Mouse (Mus musculus): ENCODE results near the gene Hist1h2bj. TPM values are rescaled to one million over a fixed set of nuclear protein-coding genes. Genes with fewer than 3 reads are reported as not detected.
A peak's percentile ranks its signal among the peaks of the same experiment; 100 is the strongest.

The Hist1h2bj gene
- polyA plus RNA-seq, 1 experiment from 2014 or later: 14.7 TPM

DNA sequence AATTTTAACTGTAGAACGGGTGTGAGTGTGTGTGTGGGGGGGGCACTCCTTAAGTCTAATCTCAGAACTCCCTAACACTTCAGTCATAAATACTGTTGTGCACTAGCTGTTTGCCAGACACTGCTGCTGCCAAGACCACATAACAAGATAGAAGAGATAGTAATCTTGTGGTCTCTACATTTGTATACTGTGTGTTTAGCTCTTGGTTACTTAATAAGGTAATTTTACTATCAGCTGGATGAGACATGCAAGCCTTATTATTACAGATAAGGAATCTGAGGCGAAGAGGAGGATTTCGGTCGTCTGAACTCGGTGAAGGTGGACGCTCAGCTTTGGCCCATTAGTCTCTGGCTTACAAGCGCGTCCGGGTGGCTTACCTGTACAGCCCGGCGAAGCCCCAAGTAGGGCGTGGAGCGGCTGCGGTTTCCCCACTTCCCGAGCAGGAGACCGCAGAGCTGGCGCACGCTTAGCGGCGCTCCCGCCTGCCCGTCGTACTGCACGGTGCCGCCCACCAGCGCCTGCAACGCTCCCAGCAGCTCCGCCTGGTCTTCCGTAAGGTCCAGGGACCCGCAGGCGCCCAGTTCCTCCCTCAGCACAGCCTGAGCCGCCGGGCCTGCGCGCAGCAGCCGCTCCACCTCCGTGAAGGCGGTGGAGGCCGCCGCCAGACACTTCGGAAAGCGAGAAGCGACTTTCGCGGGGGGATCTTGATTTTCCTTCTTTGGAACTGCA lies 37.2 kb upstream of the Hist1h2bj start:
- Histone ChIP-seq H3K4me1 (peaks cover 20% of the 10 kb centered on the region), H3K36me3 (no peaks in the 10 kb centered on the region), H3K9me3 (replicated peaks) (no peaks in the 10 kb centered on the region), H3K27ac (replicated peaks) (no peak overlapping the region), H3K4me3 (peak overlapping the region; percentile 65), H3K27me3 (ENCODE audit: low read depth, poor library complexity, severe bottlenecking) (peaks cover 100% of the 10 kb centered on the region)
- DNase-seq (ENCODE audit: low spot score): peak; percentile 64
- under 1% methylated on average over 45 of the region's 45 CpGs for WGBS

DNA sequence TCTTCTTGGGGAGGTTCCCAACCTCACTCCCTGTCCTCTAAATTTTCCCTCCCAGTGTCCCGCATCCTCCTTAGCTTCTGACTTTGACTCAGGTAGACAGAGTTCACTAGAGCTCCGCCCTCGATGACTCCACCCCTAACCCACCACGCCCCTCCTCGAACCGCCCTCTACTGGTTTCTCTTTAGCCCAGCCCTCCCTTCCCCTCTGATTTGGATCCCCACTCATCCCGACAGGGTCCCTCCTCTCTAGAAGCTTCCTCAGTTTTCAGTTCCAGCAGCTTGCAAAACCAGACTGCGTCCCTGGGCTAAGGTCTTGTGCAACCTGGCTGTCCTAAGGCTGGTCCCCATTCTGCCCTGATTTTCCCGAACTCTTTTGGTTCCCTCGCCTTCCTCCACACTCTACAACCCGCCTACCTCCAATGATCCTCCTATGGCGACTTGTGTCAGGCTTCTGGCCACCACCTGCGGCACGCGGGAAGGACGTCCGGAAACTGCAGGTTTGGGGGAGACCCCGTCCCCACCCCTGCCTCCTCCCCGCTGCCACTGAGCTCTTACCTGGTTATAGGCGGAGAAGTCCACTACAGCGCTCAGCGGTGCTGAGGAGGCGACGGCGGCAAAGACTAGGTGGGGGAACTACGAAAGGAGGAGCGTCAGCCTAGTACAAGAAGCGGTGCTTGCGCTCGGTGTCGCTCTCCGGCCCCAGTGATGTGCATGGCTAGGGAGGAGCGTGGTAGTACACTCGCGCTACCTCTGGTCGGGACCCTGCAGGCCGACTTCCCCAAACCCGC lies 36.5 kb upstream of the Hist1h2bj start:
- WGBS: under 1% methylated on average over 38 of the region's 38 CpGs
- H3K4me3 ChIP-seq: peak overlapping the region; percentile 65
- H3K36me3 ChIP-seq: no peaks in the 10 kb centered on the region
- DNase-seq (ENCODE audit: low spot score): peak; percentile 67
- H3K9me3 ChIP-seq (replicated peaks): no peaks in the 10 kb centered on the region
- no peak overlapping the region for H3K27ac ChIP-seq (replicated peaks)
- peaks cover 20% of the 10 kb centered on the region for H3K4me1 ChIP-seq
- peaks cover 100% of the 10 kb centered on the region for H3K27me3 ChIP-seq (ENCODE audit: low read depth, poor library complexity, severe bottlenecking)

DNA sequence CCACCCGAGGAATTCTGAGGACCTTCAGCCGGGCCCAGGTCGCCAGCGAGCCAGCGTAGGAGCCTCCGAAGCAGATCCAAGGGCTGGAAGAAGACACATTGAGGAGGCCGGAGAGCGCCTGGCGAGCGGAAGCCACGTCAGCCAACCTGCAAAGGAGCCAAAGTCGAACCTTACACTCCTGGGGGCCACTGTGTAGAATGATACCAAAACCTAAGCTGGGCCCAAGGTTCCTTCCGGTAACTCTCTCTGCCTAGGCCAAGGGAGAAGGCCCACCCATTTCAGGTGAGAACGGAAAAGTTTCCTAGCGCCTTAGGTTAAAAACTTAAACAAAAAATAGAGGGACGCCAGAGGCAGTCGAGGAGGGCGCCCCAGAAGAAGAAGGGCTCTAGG lies 35.9 kb upstream of the Hist1h2bj start:
- Histone ChIP-seq H3K27me3 (ENCODE audit: low read depth, poor library complexity, severe bottlenecking) (peaks cover 100% of the 10 kb centered on the region), H3K4me1 (peaks cover 20% of the 10 kb centered on the region), H3K27ac (replicated peaks) (no peak overlapping the region), H3K4me3 (peak overlapping the region; percentile 65), H3K36me3 (no peaks in the 10 kb centered on the region), H3K9me3 (replicated peaks) (no peaks in the 10 kb centered on the region)
- 2% methylated on average over 18 of the region's 18 CpGs for WGBS
- DNase-seq (ENCODE audit: low spot score): no peak

DNA sequence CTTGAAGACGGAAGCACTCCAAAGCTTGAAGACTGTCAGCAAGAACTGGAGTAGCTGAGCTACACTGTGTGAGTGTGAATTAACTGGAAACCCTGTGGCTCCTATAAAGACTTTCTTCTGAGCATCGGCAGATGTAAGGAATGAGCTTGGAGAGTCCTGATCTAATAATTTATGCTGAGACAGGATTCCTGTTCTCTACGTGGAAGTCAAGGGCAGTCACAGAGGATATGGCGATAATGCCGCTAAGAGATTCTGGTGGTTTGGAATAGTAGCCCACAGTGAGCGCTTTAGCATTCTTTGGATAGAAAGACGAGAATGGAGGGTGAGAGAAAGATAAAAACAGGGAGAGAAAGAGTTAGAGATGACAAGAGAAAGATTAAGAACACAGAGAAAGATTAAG lies 35.1 kb upstream of the Hist1h2bj start:
- Histone ChIP-seq H3K36me3 (no peaks in the 10 kb centered on the region), H3K4me1 (peaks cover 20% of the 10 kb centered on the region), H3K27ac (replicated peaks) (no peak overlapping the region), H3K9me3 (replicated peaks) (no peaks in the 10 kb centered on the region), H3K27me3 (ENCODE audit: low read depth, poor library complexity, severe bottlenecking) (peaks cover 100% of the 10 kb centered on the region), H3K4me3 (no peak overlapping the region)
- no peak for DNase-seq (ENCODE audit: low spot score)
- 51% methylated on average over 7 of the region's 7 CpGs for WGBS

DNA sequence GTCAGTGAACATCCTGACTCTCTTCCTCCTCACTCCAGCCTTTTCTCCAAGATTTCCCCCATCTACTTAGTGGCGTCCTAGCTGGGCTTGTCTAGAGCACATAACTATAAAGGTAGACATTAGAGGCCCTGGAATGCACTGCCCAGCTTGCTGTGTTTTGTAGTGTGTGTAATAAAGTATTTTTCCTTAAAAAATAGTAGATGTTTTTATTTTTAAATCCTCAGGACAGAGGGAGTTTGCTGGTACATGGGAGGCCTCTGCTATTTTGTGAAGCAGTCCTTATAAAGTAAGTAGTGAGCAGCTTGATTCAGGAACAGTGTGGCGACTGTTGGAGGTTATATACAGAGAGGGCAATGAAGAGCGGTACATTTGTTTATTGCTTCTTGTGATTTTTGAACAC lies 34.3 kb upstream of the Hist1h2bj start:
- Histone ChIP-seq H3K4me3 (no peak overlapping the region), H3K27me3 (ENCODE audit: low read depth, poor library complexity, severe bottlenecking) (peaks cover 100% of the 10 kb centered on the region), H3K27ac (replicated peaks) (no peak overlapping the region), H3K4me1 (peaks cover 22% of the 10 kb centered on the region), H3K36me3 (no peaks in the 10 kb centered on the region), H3K9me3 (replicated peaks) (no peaks in the 10 kb centered on the region)
- WGBS: 72% methylated on average over 3 of the region's 3 CpGs
- no peak for DNase-seq (ENCODE audit: low spot score)

DNA sequence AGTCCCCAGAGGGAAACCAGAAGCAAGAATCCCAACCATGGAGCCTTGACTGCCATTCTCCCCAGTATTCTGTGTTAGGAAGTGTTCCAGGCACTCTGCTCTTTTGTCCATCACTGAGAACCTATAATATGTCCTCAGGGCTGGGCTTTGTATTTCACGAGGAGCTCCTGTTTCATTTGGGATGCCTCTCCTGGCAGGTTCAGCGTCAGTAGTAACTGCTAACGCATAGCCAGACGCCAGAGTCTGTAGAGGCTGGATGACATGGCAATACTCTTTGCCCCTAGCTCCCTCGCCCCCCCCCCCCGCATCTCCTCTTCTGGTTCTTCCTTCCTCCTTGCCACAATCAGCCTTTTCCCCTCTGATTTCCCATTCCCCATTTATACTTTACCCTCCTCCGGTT lies 33.4 kb upstream of the Hist1h2bj start, which contains the start of gene Prss16:
Gene Prss16 (minus strand): TSS at position 101 of the 400 bp plus-strand sequence.
- no peak within 1 kb of the TSS for H3K4me3 ChIP-seq
- H3K4me1 ChIP-seq: peaks cover 31% of the 10 kb centered on the region
- H3K27ac ChIP-seq (replicated peaks): no peak within 1 kb of the TSS
- no peak for DNase-seq (ENCODE audit: low spot score)
- H3K36me3 ChIP-seq: no peaks in the 10 kb centered on the region
- H3K9me3 ChIP-seq (replicated peaks): no peaks in the 10 kb centered on the region
- 32% methylated on average over 5 of the region's 7 CpGs for WGBS
- peaks cover 100% of the 10 kb centered on the region for H3K27me3 ChIP-seq (ENCODE audit: low read depth, poor library complexity, severe bottlenecking)

DNA sequence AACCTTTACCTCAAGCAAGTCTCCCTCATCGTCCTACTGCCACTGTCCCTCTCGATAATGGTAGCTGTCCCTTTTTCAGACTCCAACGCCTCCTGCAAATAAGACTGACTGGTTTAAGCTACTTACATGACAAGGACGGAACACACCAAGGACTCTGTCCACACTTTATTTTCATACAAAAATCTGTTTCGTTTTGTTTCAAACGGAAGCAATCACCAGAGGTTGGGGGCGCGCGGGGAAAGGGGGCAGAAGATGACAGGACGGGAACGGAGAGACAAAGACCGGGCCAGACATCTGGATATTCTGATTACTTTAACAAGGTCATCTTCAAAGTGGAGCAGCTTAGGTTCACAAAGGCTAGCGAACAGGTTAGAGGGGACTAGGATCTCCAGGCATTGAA lies 29.3 kb upstream of the Hist1h2bj start:
- 0 out of 2 replicates have a peak, but pooled peaks cover 2% of the 10 kb centered on the region for H3K9me3 ChIP-seq (replicated peaks)
- peak overlapping the region; percentile 36 for H3K4me3 ChIP-seq
- 19% methylated on average over 13 of the region's 13 CpGs for WGBS
- no peak for DNase-seq (ENCODE audit: low spot score)
- H3K27ac ChIP-seq (replicated peaks): no peak overlapping the region
- peaks cover 91% of the 10 kb centered on the region for H3K27me3 ChIP-seq (ENCODE audit: low read depth, poor library complexity, severe bottlenecking)
- H3K4me1 ChIP-seq: peaks cover 13% of the 10 kb centered on the region
- H3K36me3 ChIP-seq: no peaks in the 10 kb centered on the region

DNA sequence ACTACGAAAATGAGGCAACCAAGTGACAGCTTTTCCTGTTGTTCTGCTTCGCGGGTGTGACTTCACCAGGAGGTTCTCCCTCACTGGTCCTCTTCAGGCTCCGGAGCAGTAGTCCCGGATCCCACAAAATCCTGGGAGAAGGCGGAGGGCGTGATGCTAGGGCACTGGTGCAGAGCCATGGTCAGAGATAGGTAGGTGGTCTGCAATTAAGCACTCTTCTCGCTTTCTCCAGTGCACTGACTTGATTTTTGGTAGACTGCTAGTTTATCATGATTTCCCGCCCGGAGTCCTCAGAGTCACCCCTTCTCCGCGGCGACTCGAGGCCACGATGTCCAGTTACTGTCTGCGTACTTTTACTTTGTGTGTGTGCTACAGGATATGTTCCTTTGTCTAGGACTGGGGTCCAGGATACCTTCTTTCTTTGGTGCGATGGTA lies 28.6 kb upstream of the Hist1h2bj start:
- H3K4me1 ChIP-seq: peaks cover 13% of the 10 kb centered on the region
- DNase-seq (ENCODE audit: low spot score): no peak
- H3K36me3 ChIP-seq: no peaks in the 10 kb centered on the region
- peaks cover 91% of the 10 kb centered on the region for H3K27me3 ChIP-seq (ENCODE audit: low read depth, poor library complexity, severe bottlenecking)
- H3K27ac ChIP-seq (replicated peaks): no peak overlapping the region
- WGBS: 17% methylated on average over 17 of the region's 17 CpGs
- H3K9me3 ChIP-seq (replicated peaks): 0 out of 2 replicates have a peak, but pooled peaks cover 2% of the 10 kb centered on the region
- H3K4me3 ChIP-seq: peak overlapping the region; percentile 36

DNA sequence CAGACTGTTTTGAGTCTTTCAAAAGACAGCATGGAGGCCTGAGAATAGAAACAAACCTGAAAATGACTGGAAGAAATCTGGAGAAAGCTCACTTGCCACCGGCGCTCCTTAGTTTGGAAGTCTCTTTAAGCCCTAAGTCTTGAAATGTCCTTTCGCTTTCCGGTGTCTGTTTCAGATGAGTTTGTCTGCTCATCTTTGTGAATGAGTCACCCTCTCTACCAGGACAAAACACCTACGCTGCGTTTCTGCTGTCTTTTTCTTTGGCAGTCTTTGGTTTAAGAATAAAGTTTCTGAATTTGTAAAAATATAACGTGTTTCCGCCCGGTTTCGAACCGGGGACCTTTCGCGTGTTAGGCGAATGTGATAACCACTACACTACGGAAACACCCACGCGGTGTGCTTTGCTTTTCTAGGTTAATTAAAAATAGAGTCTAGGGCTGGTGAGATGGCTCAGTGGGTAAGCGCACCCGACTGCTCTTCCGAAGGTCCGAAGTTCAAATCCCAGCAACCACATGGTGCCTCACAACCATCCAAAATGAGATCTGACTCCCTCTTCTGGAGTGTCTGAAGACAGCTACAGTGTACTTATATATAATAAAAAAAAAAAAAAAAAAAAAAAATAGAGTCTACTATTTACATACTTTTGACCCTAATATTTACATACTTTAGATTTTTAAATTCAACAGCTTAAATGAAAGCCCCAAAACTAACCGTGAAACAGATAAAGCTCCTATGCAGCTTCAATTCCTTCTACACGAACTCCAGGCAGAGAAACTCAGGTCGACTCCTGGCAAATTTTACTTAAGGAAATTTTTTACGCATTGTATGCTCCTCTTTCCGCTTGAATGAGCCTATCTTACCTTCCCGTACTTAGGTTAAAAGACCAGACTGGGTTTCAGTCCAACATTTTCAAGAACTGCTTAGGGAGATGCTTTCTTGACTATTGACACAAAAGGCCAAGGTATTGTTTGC lies 27.2 kb upstream of the Hist1h2bj start:
- no peak overlapping the region for H3K27ac ChIP-seq (replicated peaks)
- H3K9me3 ChIP-seq (replicated peaks): 0 out of 2 replicates have a peak, but pooled peaks cover 2% of the 10 kb centered on the region
- 16% methylated on average over 27 of the region's 27 CpGs for WGBS
- DNase-seq (ENCODE audit: low spot score): peak; percentile 85
- H3K4me3 ChIP-seq: peak overlapping the region; percentile 20
- H3K27me3 ChIP-seq (ENCODE audit: low read depth, poor library complexity, severe bottlenecking): peaks cover 85% of the 10 kb centered on the region
- H3K36me3 ChIP-seq: no peaks in the 10 kb centered on the region
- peaks cover 21% of the 10 kb centered on the region for H3K4me1 ChIP-seq

DNA sequence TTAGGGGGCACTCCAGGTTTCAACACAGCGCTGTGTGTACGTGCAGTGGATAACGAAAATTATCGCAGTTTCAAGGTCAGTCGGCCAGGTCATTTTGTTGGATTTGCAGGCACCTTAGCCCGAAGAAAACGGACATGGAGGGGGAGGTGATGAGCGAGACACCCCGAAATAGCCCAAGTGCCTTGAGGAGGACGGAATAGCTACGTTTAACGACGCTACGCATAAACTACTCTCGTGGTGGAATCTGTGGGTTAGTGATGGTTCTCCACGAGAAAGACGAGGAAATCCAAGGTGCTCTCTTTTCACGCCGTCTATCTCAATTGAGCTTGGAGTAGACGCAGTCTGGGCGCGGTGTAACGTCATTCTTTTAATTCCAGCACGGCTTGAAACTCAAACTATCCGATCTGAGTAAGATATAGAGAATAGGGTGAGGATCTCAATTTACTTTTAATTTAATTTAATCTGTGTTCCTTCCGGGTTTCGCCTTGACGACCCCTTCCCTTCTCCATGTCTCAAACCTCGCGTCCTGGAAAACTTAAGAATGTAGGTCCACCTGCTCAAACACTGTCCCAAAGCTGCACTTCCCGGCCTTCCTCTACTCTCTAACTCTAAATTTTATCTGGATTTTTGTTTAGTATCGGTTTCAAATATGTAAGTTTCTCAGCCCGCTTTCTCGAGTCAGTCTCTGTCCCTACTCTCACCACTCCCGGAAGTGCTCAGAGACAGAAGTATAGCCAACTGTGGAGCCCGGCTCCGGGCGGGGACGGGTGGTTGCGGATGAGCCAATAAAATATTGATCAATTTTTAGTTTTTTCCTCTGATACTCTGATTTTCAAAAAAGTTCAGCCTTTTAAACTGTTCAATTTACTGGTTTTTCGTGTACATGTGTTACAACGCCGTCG lies 22.8 kb upstream of the Hist1h2bj start:
- no peak overlapping the region for H3K27ac ChIP-seq (replicated peaks)
- under 1% methylated on average over 44 of the region's 44 CpGs for WGBS
- peaks cover 10% of the 10 kb centered on the region; the same call in 1 of the 2 replicates for H3K4me1 ChIP-seq
- H3K27me3 ChIP-seq (ENCODE audit: low read depth, poor library complexity, severe bottlenecking): peaks cover 40% of the 10 kb centered on the region
- H3K4me3 ChIP-seq: peak overlapping the region; percentile 65
- peak; percentile 49 for DNase-seq (ENCODE audit: low spot score)
- no peaks in the 10 kb centered on the region for H3K36me3 ChIP-seq
- 0 out of 2 replicates have a peak, but pooled peaks cover 1% of the 10 kb centered on the region for H3K9me3 ChIP-seq (replicated peaks)

DNA sequence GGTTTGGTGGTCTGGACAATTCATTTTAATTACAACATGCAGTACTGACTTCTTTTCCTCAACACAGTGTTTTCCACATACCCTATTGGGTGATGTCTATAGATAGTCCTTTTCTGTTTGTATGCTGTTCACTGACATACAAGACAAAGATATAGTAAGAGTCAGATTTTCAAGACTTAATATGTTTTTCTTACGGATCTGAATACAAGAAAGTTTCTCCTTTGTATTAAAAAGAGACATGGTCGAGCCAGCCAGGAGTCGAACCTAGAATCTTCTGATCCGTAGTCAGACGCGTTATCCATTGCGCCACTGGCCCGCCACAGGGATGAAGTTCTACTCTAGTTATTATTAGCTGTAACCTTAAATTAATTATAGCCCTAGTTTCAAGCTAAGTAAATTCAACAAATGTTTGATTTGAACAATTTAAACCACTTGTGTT lies 22.1 kb upstream of the Hist1h2bj start:
- H3K9me3 ChIP-seq (replicated peaks): no peaks in the 10 kb centered on the region
- H3K27me3 ChIP-seq (ENCODE audit: low read depth, poor library complexity, severe bottlenecking): peaks cover 36% of the 10 kb centered on the region
- H3K27ac ChIP-seq (replicated peaks): no peak overlapping the region
- peak overlapping the region; percentile 65 for H3K4me3 ChIP-seq
- peaks cover 15% of the 10 kb centered on the region for H3K4me1 ChIP-seq
- no peaks in the 10 kb centered on the region for H3K36me3 ChIP-seq
- DNase-seq (ENCODE audit: low spot score): peak; percentile 61
- 0% methylated on average over 8 of the region's 8 CpGs for WGBS

All from midbrain, embryonic 10.5 days (tissue).